Mouse (Mus musculus) adipose tissue, adult 10 weeks (tissue): ENCODE data around the gene Olfr747. TPM values are rescaled to one million over a fixed set of nuclear protein-coding genes. Genes with fewer than 3 reads are reported as not detected.

Experiments
- polyA plus RNA-seq: library from polyadenylated mRNA; stranded (reverse); fragments of 350-450 nt; fragmentation: Illumina TruSeq; extraction: RNeasy Lipid Tissue Mini Kit (QIAGEN cat#74804); gene quantifications from one replicate; pipeline ENCODE4 v1.2.3, GENCODE M21; 2014; ENCODE audit warnings: low read depth, low replicate concordance

Olfr747 gene
- polyA plus RNA-seq = not detected

GRCm38 (mm10) chr14:50693106-50693505 lies at the start of gene Olfr747:
Gene Olfr747 (minus strand): TSS chr14:50693206.

GRCm38 (mm10) chr14:50707073-50707472 lies 14.1 kb upstream of the Olfr747 start, which contains the start of gene Olfr748:
Gene Olfr748 (plus strand): TSS chr14:50707373.

GRCm38 (mm10) chr14:50646783-50647182 lies 46.2 kb downstream of the Olfr747 start, which contains the start of gene Olfr746:
Gene Olfr746 (plus strand): TSS chr14:50647083.

GRCm38 (mm10) chr14:50639088-50639487 lies 53.9 kb downstream of the Olfr747 start, which contains the start of gene Olfr745:
Gene Olfr745 (plus strand): TSS chr14:50639388.

Other genes with a start within 250 kb of the Olfr747 start
- gene Olfr740, start 247.7 kb downstream of the Olfr747 start, polyA plus RNA-seq = not detected
- not detected for gene Olfr741, start 220.5 kb downstream of the Olfr747 start, polyA plus RNA-seq
- gene Olfr742, start 189.6 kb downstream of the Olfr747 start, polyA plus RNA-seq = not detected
- not detected for gene Olfr743, start 171.4 kb downstream of the Olfr747 start, polyA plus RNA-seq
- not detected for gene Olfr744, start 78.3 kb downstream of the Olfr747 start, polyA plus RNA-seq
- not detected for gene Olfr745, start 53.8 kb downstream of the Olfr747 start, polyA plus RNA-seq
- gene Olfr746, start 46.1 kb downstream of the Olfr747 start, polyA plus RNA-seq = not detected
- not detected for gene Olfr748, start 14.2 kb upstream of the Olfr747 start, polyA plus RNA-seq
- gene Olfr749, start 51.9 kb upstream of the Olfr747 start, polyA plus RNA-seq = not detected
- 33.6 TPM for gene Ttc5, start 92.3 kb upstream of the Olfr747 start, polyA plus RNA-seq
- gene Ccnb1ip1, start 114.5 kb upstream of the Olfr747 start, polyA plus RNA-seq = not detected
- gene Parp2, start 114.6 kb upstream of the Olfr747 start, polyA plus RNA-seq = 33.7 TPM
- gene Tep1, start 177.4 kb upstream of the Olfr747 start, polyA plus RNA-seq = 28.4 TPM
- 1.9 TPM for gene Klhl33, start 204.3 kb upstream of the Olfr747 start, polyA plus RNA-seq
- gene Osgep, start 231.7 kb upstream of the Olfr747 start, polyA plus RNA-seq = 66.1 TPM
- 65.9 TPM for gene Apex1, start 231.8 kb upstream of the Olfr747 start, polyA plus RNA-seq
- gene Pip4p1, start 237.7 kb upstream of the Olfr747 start, polyA plus RNA-seq = 62.6 TPM
- gene Pnp, start 237.9 kb upstream of the Olfr747 start, polyA plus RNA-seq = 85.6 TPM